Mouse (Mus musculus): ENCODE results near the gene Wwox. TPM values are rescaled to one million over a fixed set of nuclear protein-coding genes. Genes with fewer than 3 reads are reported as not detected.

Gene Wwox
- polyA plus RNA-seq, 1 experiment, result 17.3 TPM

GRCm38 (mm10) chr8:114663053-114663452, 223.6 kb downstream of the Wwox start:
- TF ChIP-seq POLR2A (IDR thresholded peaks at IDR 0.05; ENCODE audit: extremely low read depth, insufficient read depth, low read length), result no peak
- no peak for TF ChIP-seq CTCF (IDR thresholded peaks at IDR 0.05; ENCODE audit: extremely low read depth, insufficient read depth, low read length)
- H3K4me1 ChIP-seq (ENCODE audit: control insufficient read depth, insufficient read depth, low read length), result no peaks in the 10 kb centered on the region
- no peak overlapping the region for H3K27ac ChIP-seq (ENCODE audit: insufficient read depth, low read length)
- H3K4me3 ChIP-seq (ENCODE audit: insufficient read depth, low read length), result no peak overlapping the region

- H3K4me1 ChIP-seq (ENCODE audit: control insufficient read depth, insufficient read depth, low read length), result no peaks in the 10 kb centered on the region
- TF ChIP-seq POLR2A (IDR thresholded peaks at IDR 0.05; ENCODE audit: extremely low read depth, insufficient read depth, low read length) (no peak), CTCF (IDR thresholded peaks at IDR 0.05; ENCODE audit: extremely low read depth, insufficient read depth, low read length) (no peak)
- H3K4me3 ChIP-seq (ENCODE audit: insufficient read depth, low read length), result no peak overlapping the region
Measured at GRCm38 (mm10) chr8:114665521-114665920, 226.1 kb downstream of the Wwox start.

GRCm38 (mm10) chr8:114670801-114671200, 231.3 kb downstream of the Wwox start:
- H3K4me3 ChIP-seq (ENCODE audit: insufficient read depth, low read length), result no peak overlapping the region
- H3K27ac ChIP-seq (ENCODE audit: insufficient read depth, low read length), result no peak overlapping the region
- H3K4me1 ChIP-seq (ENCODE audit: control insufficient read depth, insufficient read depth, low read length), result no peaks in the 10 kb centered on the region; the same call in 1 of the 2 replicates
- TF ChIP-seq POLR2A (IDR thresholded peaks at IDR 0.05; ENCODE audit: extremely low read depth, insufficient read depth, low read length) (no peak), CTCF (IDR thresholded peaks at IDR 0.05; ENCODE audit: extremely low read depth, insufficient read depth, low read length) (no peak)

More at GRCm38 (mm10) chr8:114665521-114665920, 226.1 kb downstream of the Wwox start:
- H3K27ac ChIP-seq (ENCODE audit: insufficient read depth, low read length), result no peak overlapping the region

- H3K27ac ChIP-seq (ENCODE audit: insufficient read depth, low read length), result no peak overlapping the region
- H3K4me1 ChIP-seq (ENCODE audit: control insufficient read depth, insufficient read depth, low read length), result no peaks in the 10 kb centered on the region; the same call in 1 of the 2 replicates
- H3K4me3 ChIP-seq (ENCODE audit: insufficient read depth, low read length), result no peak overlapping the region
- TF ChIP-seq CTCF (IDR thresholded peaks at IDR 0.05; ENCODE audit: extremely low read depth, insufficient read depth, low read length) (no peak), POLR2A (IDR thresholded peaks at IDR 0.05; ENCODE audit: extremely low read depth, insufficient read depth, low read length) (no peak)
Measured at GRCm38 (mm10) chr8:114671237-114671674, 231.8 kb downstream of the Wwox start.

- no peaks in the 10 kb centered on the region; the same call in 1 of the 2 replicates for H3K4me1 ChIP-seq (ENCODE audit: control insufficient read depth, insufficient read depth, low read length)
- no peak for TF ChIP-seq CTCF (IDR thresholded peaks at IDR 0.05; ENCODE audit: extremely low read depth, insufficient read depth, low read length)
- no peak for TF ChIP-seq POLR2A (IDR thresholded peaks at IDR 0.05; ENCODE audit: extremely low read depth, insufficient read depth, low read length)
- H3K27ac ChIP-seq (ENCODE audit: insufficient read depth, low read length), result no peak overlapping the region
- no peak overlapping the region for H3K4me3 ChIP-seq (ENCODE audit: insufficient read depth, low read length)
Measured at GRCm38 (mm10) chr8:114673416-114673815, 234.0 kb downstream of the Wwox start.

GRCm38 (mm10) chr8:114675151-114675550, 235.7 kb downstream of the Wwox start:
- no peak overlapping the region for H3K4me3 ChIP-seq (ENCODE audit: insufficient read depth, low read length)
- H3K27ac ChIP-seq (ENCODE audit: insufficient read depth, low read length), result no peak overlapping the region
- no peaks in the 10 kb centered on the region; the same call in 1 of the 2 replicates for H3K4me1 ChIP-seq (ENCODE audit: control insufficient read depth, insufficient read depth, low read length)
- TF ChIP-seq CTCF (IDR thresholded peaks at IDR 0.05; ENCODE audit: extremely low read depth, insufficient read depth, low read length), result no peak
- TF ChIP-seq POLR2A (IDR thresholded peaks at IDR 0.05; ENCODE audit: extremely low read depth, insufficient read depth, low read length), result no peak

GRCm38 (mm10) chr8:114676918-114677317, 237.5 kb downstream of the Wwox start:
- TF ChIP-seq CTCF (IDR thresholded peaks at IDR 0.05; ENCODE audit: extremely low read depth, insufficient read depth, low read length) (no peak), POLR2A (IDR thresholded peaks at IDR 0.05; ENCODE audit: extremely low read depth, insufficient read depth, low read length) (no peak)
- H3K4me3 ChIP-seq (ENCODE audit: insufficient read depth, low read length), result no peak overlapping the region
- no peak overlapping the region for H3K27ac ChIP-seq (ENCODE audit: insufficient read depth, low read length)
- no peaks in the 10 kb centered on the region; the same call in 1 of the 2 replicates for H3K4me1 ChIP-seq (ENCODE audit: control insufficient read depth, insufficient read depth, low read length)

GRCm38 (mm10) chr8:114677551-114678127, 238.2 kb downstream of the Wwox start:
- no peak for TF ChIP-seq CTCF (IDR thresholded peaks at IDR 0.05; ENCODE audit: extremely low read depth, insufficient read depth, low read length)
- TF ChIP-seq POLR2A (IDR thresholded peaks at IDR 0.05; ENCODE audit: extremely low read depth, insufficient read depth, low read length), result no peak

GRCm38 (mm10) chr8:114679386-114680098, 240.1 kb downstream of the Wwox start:
- no peak overlapping the region for H3K27ac ChIP-seq (ENCODE audit: insufficient read depth, low read length)
- H3K4me3 ChIP-seq (ENCODE audit: insufficient read depth, low read length), result no peak overlapping the region
- H3K4me1 ChIP-seq (ENCODE audit: control insufficient read depth, insufficient read depth, low read length), result no peaks in the 10 kb centered on the region; the same call in none of the 2 replicates
- TF ChIP-seq POLR2A (IDR thresholded peaks at IDR 0.05; ENCODE audit: extremely low read depth, insufficient read depth, low read length) (no peak), CTCF (IDR thresholded peaks at IDR 0.05; ENCODE audit: extremely low read depth, insufficient read depth, low read length) (no peak)

More at GRCm38 (mm10) chr8:114677551-114678127, 238.2 kb downstream of the Wwox start:
- no peaks in the 10 kb centered on the region; the same call in 1 of the 2 replicates for H3K4me1 ChIP-seq (ENCODE audit: control insufficient read depth, insufficient read depth, low read length)
- no peak overlapping the region for H3K27ac ChIP-seq (ENCODE audit: insufficient read depth, low read length)
- H3K4me3 ChIP-seq (ENCODE audit: insufficient read depth, low read length), result no peak overlapping the region
